Mouse (Mus musculus): ENCODE measurements around the gene Tbc1d1.
"Not testable (repeated sequence)": the region's sequence is repeated elsewhere in the genome, so short reads cannot be mapped to it uniquely, and the experiment has no call there.

Gene Tbc1d1

GRCm38 (mm10) chr5:64358639-64359584 is 202.8 kb downstream of the Tbc1d1 start:
- DNase-seq (ENCODE audit: low read depth, low spot score) = no peak

- no peak for DNase-seq (ENCODE audit: low read depth, low spot score)
Observed at GRCm38 (mm10) chr5:64360147-64360875, 204.2 kb downstream of the Tbc1d1 start.

GRCm38 (mm10) chr5:64360876-64361268 is 204.8 kb downstream of the Tbc1d1 start:
- not testable (repeated sequence) for DNase-seq (ENCODE audit: low read depth, low spot score)

GRCm38 (mm10) chr5:64363859-64364406 is 207.8 kb downstream of the Tbc1d1 start:
- no peak for DNase-seq (ENCODE audit: low read depth, low spot score)

GRCm38 (mm10) chr5:64364432-64365125 is 208.5 kb downstream of the Tbc1d1 start:
- no peak for DNase-seq (ENCODE audit: low read depth, low spot score)

DNA sequence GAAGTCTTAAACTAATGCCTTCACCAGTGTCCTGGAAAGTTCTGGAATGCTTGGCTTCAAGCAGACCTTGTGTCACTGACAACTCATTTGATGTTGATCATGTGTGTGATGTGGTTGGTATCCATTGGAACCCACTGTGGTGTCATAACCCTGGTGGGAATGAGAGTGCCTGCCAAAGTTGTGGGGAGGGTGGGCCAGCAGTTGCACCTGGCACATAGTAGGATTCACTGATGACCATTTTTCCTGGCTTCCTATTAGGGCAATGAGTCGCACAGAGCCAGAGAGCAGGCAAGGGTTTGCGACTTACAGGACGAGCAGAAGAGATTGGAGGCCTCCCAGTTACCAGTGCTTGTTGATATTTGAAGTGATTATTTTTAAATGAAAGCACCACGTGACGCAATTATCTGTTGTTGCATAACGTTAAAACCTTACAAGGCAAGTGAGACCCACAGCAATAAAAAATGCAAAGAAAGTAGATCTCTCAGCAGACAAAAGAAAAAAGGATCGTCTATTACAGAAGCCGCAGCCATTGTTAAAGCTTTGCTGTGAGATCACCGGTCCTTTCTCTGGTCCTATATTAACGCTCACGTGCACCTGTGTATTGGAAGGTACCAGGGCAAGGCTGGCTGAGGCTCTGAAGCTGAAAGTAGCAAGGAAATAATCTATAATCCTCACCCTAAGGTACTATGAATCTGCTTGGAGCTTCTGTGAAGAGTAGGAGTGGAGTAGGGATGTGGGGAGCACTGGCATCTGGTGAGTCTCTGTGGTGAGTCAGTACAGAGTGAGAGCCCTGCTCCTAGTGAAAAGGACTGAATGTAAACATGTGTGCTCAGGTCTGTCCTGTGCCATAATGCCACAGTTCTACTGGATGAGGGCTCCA is 209.3 kb downstream of the Tbc1d1 start:
- DNase-seq (ENCODE audit: low read depth, low spot score) = no peak

GRCm38 (mm10) chr5:64366113-64366512 is 210.0 kb downstream of the Tbc1d1 start:
- no peak for DNase-seq (ENCODE audit: low read depth, low spot score)

- DNase-seq (ENCODE audit: low read depth, low spot score) = no peak
Observed at GRCm38 (mm10) chr5:64367426-64367825, 211.3 kb downstream of the Tbc1d1 start.

DNA sequence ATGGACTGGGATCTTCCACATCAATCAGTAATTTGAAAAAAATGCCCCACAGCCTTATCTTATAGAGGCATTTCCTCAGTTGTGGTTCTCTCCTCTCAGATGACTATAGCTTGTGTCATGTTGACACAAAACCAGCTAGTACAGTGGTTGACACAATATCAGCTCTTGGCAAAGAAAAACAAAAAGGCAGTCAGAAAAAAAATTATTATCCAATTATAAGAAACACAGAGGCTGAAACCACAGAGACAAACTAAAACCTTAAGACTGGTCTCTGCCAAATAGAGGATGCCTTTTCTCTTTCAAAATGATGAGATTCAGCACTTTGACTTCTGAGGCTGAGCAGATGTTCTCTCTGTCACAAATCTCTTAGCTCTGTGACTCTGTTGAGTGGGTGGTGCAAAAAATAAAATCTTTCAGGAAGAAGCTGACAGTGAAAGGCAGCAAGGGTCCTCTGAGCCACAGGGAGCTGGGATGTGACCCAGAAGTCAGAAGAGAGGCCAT is 215.3 kb downstream of the Tbc1d1 start:
- no peak for DNase-seq (ENCODE audit: low read depth, low spot score)

GRCm38 (mm10) chr5:64372292-64372961 is 216.3 kb downstream of the Tbc1d1 start:
- DNase-seq (ENCODE audit: low read depth, low spot score) = no peak

- no peak for DNase-seq (ENCODE audit: low read depth, low spot score)
Observed at GRCm38 (mm10) chr5:64373695-64374094, 217.6 kb downstream of the Tbc1d1 start.

DNA sequence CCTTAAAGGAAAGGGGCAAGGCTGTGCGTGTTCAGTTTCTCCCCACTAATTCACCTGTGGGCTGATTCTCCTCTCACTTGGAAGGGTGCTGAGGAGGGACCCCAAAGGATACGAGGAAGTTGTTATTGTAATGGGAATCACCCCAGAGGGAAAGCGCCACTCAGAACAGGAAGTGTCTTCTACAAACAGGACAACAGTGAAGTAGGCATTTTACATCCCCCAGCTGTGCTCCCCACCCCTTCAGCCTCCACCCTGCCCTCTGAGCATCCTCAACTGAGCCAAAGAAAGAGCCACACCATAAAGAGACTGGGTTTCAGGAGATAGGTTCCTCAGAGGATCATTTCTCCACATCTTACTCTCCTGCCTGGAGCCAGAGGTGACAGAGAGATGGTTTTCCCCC is 219.7 kb downstream of the Tbc1d1 start:
- DNase-seq (ENCODE audit: low read depth, low spot score) = no peak

DNA sequence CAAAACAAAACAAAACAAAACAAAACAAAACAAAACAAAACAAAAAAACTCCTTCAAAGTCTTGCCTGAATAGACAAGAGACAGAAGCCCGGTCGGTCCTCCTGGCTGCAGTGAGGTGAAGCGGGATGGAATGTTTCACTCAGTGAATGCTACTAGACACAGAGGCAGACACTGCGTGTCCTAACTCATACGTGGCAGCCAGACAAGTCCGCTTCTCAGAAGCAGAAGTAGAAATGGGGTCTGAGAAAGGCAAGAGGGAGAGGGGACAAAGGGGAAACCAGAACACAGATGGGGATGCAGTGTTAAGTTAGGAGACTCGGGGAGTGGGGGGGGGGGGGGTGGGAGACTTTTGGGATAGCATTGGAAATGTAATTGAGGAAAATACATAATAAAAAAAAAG is 220.4 kb downstream of the Tbc1d1 start:
- DNase-seq (ENCODE audit: low read depth, low spot score) = no peak

DNA sequence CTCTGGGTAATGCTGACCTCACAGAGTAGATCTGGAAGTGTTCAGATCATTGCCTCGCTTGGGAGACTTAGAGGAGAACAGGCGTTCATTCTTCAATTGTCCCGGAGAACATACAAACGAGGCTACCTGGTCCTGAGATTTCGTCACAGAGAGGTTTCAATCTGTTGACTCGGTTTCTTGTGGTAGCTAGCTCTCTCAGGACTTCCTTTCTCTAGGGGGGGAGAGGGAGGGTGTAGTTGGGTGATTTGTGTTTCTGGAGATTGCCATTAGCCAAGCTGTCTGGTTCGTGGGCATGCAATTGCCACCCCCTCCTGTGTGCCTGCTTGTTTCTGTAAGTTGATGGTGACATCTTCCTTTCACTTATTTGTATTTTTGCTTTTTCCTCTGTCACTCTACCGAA is 221.6 kb downstream of the Tbc1d1 start:
- no peak for DNase-seq (ENCODE audit: low read depth, low spot score)

GRCm38 (mm10) chr5:64378591-64379275 is 222.6 kb downstream of the Tbc1d1 start:
- DNase-seq (ENCODE audit: low read depth, low spot score) = no peak

- no peak for DNase-seq (ENCODE audit: low read depth, low spot score)
Observed at GRCm38 (mm10) chr5:64379829-64380228, 223.7 kb downstream of the Tbc1d1 start.

DNA sequence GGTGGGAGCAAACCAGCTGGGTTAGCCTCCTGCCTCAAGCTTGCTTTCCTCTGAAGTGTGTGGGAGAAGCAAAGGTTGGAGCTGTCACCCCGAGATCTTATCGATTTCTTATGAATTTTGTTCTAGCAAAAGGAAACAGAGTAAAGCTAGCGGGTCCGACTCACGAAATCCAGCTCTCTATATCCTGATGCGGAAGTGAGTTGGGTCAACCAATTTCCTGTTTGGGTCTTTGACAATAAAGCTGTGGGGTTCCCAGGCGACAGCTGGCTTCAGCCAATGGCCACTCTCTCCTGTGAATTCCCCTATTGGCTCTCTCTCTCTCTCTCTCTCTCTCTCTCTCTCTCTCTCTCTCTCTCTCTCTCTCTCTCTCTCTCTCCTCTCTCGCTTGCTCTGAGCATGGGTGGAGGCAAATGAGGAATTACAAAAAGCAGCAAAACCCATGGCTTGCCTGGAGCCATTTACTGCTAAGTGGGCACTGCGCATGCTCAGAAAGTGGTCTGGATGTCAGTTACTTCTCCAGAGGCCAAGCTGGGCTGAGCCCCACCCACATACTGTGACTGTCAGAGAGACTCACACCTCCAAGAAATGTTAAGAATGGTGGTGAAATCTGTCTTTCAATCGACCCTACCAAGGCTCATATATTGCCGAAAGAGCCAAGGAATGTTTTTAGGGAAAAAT is 224.7 kb downstream of the Tbc1d1 start:
- peak; percentile 72 for DNase-seq (ENCODE audit: low read depth, low spot score)

DNA sequence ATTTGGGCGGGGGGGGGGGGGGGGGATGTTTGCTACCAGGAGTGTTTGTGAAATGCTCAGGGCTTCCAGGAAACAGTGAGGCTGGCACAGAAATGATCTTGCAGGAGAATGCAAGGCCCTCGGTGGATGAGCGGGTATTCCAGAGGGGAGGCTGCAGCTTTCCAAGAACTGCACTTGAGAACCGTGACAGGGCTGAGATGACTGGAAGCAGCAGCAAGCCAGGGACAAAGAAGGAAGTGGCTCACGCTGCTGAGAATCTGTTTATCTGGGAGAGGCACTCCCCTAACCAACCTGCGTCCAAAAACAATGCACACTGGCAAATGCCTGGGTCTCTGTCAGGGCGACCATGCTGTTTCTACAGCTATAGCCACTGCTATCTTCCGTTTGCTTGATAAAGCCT is 225.4 kb downstream of the Tbc1d1 start:
- DNase-seq (ENCODE audit: low read depth, low spot score) = no peak
